Mouse (Mus musculus): ENCODE results near the gene Nptx2.

The Nptx2 gene

DNA sequence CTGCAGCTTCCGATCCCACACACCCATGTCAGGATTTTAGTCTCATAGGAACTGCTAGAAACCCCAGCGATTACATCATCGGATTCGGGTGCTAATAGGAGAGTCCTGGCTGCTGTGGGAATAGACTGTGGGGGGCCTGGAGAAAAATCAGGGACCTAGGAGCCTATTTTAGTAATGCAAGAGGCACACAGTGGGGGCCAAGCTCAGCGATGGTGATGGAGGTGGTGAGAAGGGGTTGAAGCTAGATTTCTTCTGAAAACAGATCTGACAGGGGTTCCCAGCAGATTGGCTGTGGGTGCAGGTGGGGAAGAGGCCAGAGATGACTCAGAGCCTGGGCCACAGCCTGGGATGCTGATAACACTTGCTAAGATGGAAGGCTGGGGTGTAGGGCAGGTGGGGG, 39.4 kb downstream of the Nptx2 start:
- no peak for DNase-seq

DNA sequence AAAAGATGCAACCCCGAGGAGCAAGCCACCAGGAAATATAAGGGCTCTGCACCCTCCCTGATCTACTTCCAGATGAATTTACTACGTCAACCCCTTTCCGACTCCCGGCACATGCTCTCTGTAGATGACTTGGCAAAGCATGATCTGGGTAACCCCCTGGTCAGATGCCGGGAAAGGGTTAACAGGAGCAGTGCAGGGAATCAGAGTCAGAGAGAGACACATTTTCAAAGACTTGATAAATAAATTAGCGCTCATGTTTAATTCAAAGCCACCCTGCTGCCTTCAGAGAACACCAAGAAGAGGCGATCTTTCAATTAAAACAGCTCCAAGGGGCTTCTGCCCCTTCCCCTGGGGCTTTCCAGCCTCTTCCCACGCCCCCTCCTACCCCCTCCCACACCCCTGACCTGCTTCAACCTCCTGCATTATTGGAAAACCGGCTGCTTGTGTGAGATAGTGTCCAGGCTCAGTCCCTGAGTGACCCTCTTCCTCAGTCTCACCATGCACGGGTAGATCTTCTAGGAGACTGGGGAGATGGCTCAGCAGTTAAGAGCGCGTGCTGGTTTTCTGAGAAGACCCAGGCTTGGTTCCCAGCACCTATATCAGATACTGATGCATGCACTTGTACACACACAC, 45.7 kb downstream of the Nptx2 start:
- DNase-seq, result no peak

DNA sequence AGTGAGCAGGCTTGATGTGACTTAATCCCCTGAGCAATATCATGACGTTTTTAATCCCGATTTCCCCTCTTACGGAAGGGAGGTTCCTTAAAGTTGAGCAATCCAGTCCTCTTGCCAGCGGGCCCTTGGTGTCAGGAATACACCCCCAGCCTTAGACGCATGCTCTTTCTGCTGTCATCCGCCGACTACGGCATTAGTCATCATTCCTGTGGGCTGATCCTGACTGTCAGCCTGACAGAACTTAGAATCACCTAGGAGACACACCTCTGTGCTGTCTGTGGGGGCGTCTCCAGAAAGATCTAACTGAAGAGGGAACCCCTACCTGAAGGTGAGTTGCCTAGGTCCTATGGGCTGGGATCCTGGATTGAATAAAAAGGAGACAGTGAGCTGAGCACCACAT, 49.1 kb downstream of the Nptx2 start:
- no peak for DNase-seq

All from heart, adult 11 months (tissue).